Mouse (Mus musculus) spleen, postnatal 4 days (tissue): ENCODE data around the gene Fam19a4.
"Not testable (repeated sequence)": the region's sequence is repeated elsewhere in the genome, so short reads cannot be mapped to it uniquely, and the experiment has no call there.

Experiments used
- DNase-seq, 2 experiments: peaks; one replicate each; pipeline ENCODE4 v3.0.0; 2022; ENCODE audit warnings: low spot score in 2 of 2

Gene Fam19a4

GRCm38 (mm10) chr6:96944796-96945195 lies 115.4 kb downstream of the Fam19a4 start:
- DNase-seq: no peak

GRCm38 (mm10) chr6:96935776-96936175 lies 124.4 kb downstream of the Fam19a4 start:
- no peak for DNase-seq

GRCm38 (mm10) chr6:96909061-96909480 lies 151.1 kb downstream of the Fam19a4 start:
- no peak for DNase-seq

GRCm38 (mm10) chr6:96877105-96877504 lies 183.1 kb downstream of the Fam19a4 start:
- not testable (repeated sequence) for DNase-seq

- not testable (repeated sequence) for DNase-seq
These were observed 183.6 kb downstream of the Fam19a4 start for GRCm38 (mm10) chr6:96876651-96877050.

- no peak for DNase-seq
These were observed 207.1 kb downstream of the Fam19a4 start for GRCm38 (mm10) chr6:96853065-96853464.

- DNase-seq: no peak
These were observed 216.3 kb downstream of the Fam19a4 start for GRCm38 (mm10) chr6:96843944-96844343.

GRCm38 (mm10) chr6:96840634-96841033 lies 219.6 kb downstream of the Fam19a4 start:
- no peak for DNase-seq

GRCm38 (mm10) chr6:96826626-96827025 lies 233.6 kb downstream of the Fam19a4 start:
- DNase-seq: no peak

GRCm38 (mm10) chr6:96802981-96803380 lies 257.2 kb downstream of the Fam19a4 start:
- DNase-seq: no peak

- no peak for DNase-seq
These were observed 261.5 kb downstream of the Fam19a4 start for GRCm38 (mm10) chr6:96798746-96799145.

- DNase-seq: no peak
These were observed 262.8 kb downstream of the Fam19a4 start for GRCm38 (mm10) chr6:96797451-96797850.
